Mouse (Mus musculus) lung, adult 2 months (tissue): ENCODE measurements around the gene 1500011B03Rik.

Source experiments
- CTCF ChIP-seq: fragments of 200-500 bp; IDR thresholded peaks from 2 replicates; pipeline ENCODE4 v1.5.1; 2011; ENCODE audit warnings: mild to moderate bottlenecking, low read length, control low read depth; ENCODE audit not compliant: insufficient read depth
- POLR2A ChIP-seq: fragments of 200-500 bp; IDR thresholded peaks from 2 replicates; pipeline ENCODE4 v1.6.1; 2011; ENCODE audit warnings: low read depth, mild to moderate bottlenecking, control low read depth, low read length, borderline replicate concordance; ENCODE audit errors: extremely low read depth

DNA sequence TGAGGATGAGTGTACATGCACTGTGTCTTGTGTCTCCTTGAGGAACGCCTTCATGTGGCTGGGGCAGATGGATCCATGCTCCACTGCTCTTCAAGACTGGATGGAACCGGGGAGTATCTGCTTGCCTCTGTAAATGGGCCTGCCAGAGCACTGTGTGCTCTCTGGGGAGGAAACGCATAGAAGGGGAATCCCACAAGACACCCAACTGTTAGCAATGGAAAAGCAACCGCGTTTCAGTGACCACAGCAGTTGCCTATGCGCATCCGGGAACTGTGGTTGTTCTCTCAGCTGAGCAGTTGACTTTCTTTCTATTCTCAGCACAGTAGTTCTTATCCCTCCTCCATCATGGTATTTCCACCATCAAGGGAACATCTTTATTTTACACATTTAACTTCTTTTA is 41.5 kb upstream of the 1500011B03Rik start:
- TF ChIP-seq CTCF = no peak
- no peak for TF ChIP-seq POLR2A
